ENCODE assay signal across 8 mouse cellular contexts in genomic region chr14:116925691-116926403, GRCm38 (mm10). TPM values are rescaled to one million over a fixed set of nuclear protein-coding genes. Genes with fewer than 3 reads are reported as not detected.
DNase-seq lines count a peak whose midpoint lies in the region; ATAC-seq and TF ChIP-seq lines count a peak whose summit lies in the region.

No protein-coding gene starts in this region.

- peaks cover 49% of the 10 kb centered on the region for H3K27me3 ChIP-seq in E14TG2a.4 (ENCODE audit: insufficient read depth, low read length)
- no peaks in the 10 kb centered on the region for H3K27me3 ChIP-seq in embryonic facial prominence, embryonic 13.5 days
- no peaks in the 10 kb centered on the region for H3K27me3 ChIP-seq in heart, embryonic 10.5 days (ENCODE audit: insufficient read depth, poor library complexity, severe bottlenecking)
- no peaks in the 10 kb centered on the region for H3K27me3 ChIP-seq in kidney, embryonic 15.5 days

- TF ChIP-seq CTCF in E14TG2a.4 (conservative IDR thresholded peaks at IDR 0.05; ENCODE audit: low read length) = no peak

- under 1% methylated on average over 58 of the region's 58 CpGs for WGBS in embryonic facial prominence, embryonic 13.5 days
- under 1% methylated on average over 58 of the region's 58 CpGs for WGBS in heart, embryonic 10.5 days
- under 1% methylated on average over 57 of the region's 58 CpGs for WGBS in kidney, embryonic 15.5 days

- peaks cover 5% of the 10 kb centered on the region for H3K9me3 ChIP-seq in E14TG2a.4 (ENCODE audit: low read length)
- no peaks in the 10 kb centered on the region for H3K9me3 ChIP-seq in embryonic facial prominence, embryonic 13.5 days
- H3K9me3 ChIP-seq in heart, embryonic 10.5 days = no peaks in the 10 kb centered on the region
- H3K9me3 ChIP-seq in kidney, embryonic 15.5 days (replicated peaks) = no peaks in the 10 kb centered on the region

- peak overlapping the region; percentile 98 for H3K27ac ChIP-seq in embryonic facial prominence, embryonic 13.5 days
- H3K27ac ChIP-seq in heart, embryonic 10.5 days = peak overlapping the region; percentile 94
- H3K27ac ChIP-seq in kidney, embryonic 15.5 days = peak overlapping the region; percentile 98

- peaks cover 14% of the 10 kb centered on the region for H3K4me1 ChIP-seq in E14TG2a.4 (replicated peaks; ENCODE audit: low read depth, low read length)
- peaks cover 22% of the 10 kb centered on the region for H3K4me1 ChIP-seq in embryonic facial prominence, embryonic 13.5 days
- H3K4me1 ChIP-seq in heart, embryonic 10.5 days = peaks cover 12% of the 10 kb centered on the region
- peaks cover 25% of the 10 kb centered on the region for H3K4me1 ChIP-seq in kidney, embryonic 15.5 days

- H3K36me3 ChIP-seq in E14TG2a.4 (ENCODE audit: insufficient read depth, low read length) = no peaks in the 10 kb centered on the region
- no peaks in the 10 kb centered on the region for H3K36me3 ChIP-seq in embryonic facial prominence, embryonic 13.5 days
- no peaks in the 10 kb centered on the region for H3K36me3 ChIP-seq in heart, embryonic 10.5 days
- H3K36me3 ChIP-seq in kidney, embryonic 15.5 days = no peaks in the 10 kb centered on the region

- peak; percentile 59 for DNase-seq in adrenal gland, postnatal 14 days
- DNase-seq in heart, embryonic 10.5 days (ENCODE audit: low spot score) = peak; percentile 82
- peak; percentile 14 for DNase-seq in lung, postnatal 10 days
- peak; percentile 73 for DNase-seq in retina, postnatal 1 day

- H3K9ac ChIP-seq in embryonic facial prominence, embryonic 13.5 days = peak overlapping the region; percentile 96
- H3K9ac ChIP-seq in kidney, embryonic 15.5 days = peak overlapping the region; percentile 93

- H3K4me2 ChIP-seq in embryonic facial prominence, embryonic 13.5 days = peak overlapping the region; percentile 74
- peak overlapping the region; percentile 83 for H3K4me2 ChIP-seq in kidney, embryonic 15.5 days

- peak overlapping the region; percentile 85 for H3K4me3 ChIP-seq in E14TG2a.4 (replicated peaks; ENCODE audit: low read length)
- peak overlapping the region; percentile 86 for H3K4me3 ChIP-seq in embryonic facial prominence, embryonic 13.5 days
- peak overlapping the region; percentile 82 for H3K4me3 ChIP-seq in heart, embryonic 10.5 days
- peak overlapping the region; percentile 80 for H3K4me3 ChIP-seq in kidney, embryonic 15.5 days (replicated peaks)

- peak; percentile 56 for ATAC-seq in embryonic facial prominence, embryonic 13.5 days (ENCODE audit: insufficient number of reproducible peaks, insufficient read depth, low FRiP score, low TSS enrichment, low read depth)
- ATAC-seq in kidney, embryonic 15.5 days (replicated peaks; ENCODE audit: low FRiP score) = peak; percentile 54
- no peak for ATAC-seq in inflammation-experienced regulatory T-cells, adult 6 months

RNA-seq across cellular contexts. Expression of gene Gpc6, which starts 0.7 kb away (rescaled TPM):
- 14.4 and 15.7 TPM in 2 replicates for total RNA-seq in adrenal gland, postnatal 14 days (2021)
- 57.2 and 57.7 TPM in 2 replicates for polyA plus RNA-seq in embryonic facial prominence, embryonic 13.5 days (2015; fragmentation: Nextera tagmentation; extraction: Ambion mirVana)
- 12.3 and 31.8 TPM in 2 replicates for polyA plus RNA-seq in heart, embryonic 10.5 days (2016; fragmentation: Nextera tagmentation; extraction: Ambion mirVana)
- 66.2 and 66.3 TPM in 2 replicates for polyA plus RNA-seq in kidney, embryonic 15.5 days (2015; fragmentation: Nextera tagmentation; extraction: Ambion mirVana)
- under 1 TPM in 1 of 3 experiments, not detected in 2; 0.17 TPM for polyA plus RNA-seq in inflammation-experienced regulatory T-cells, adult 6 months (2017; shearing (Covaris generic))

Comparison
In these comparisons a context has a peak if more than half of its experiments do, and no peak if none do; other contexts are left out.
1. DNase-seq: peak in every context shown above with its lines; median percentile 82 in heart, embryonic 10.5 days; 73 in retina, postnatal 1 day; 59 in adrenal gland, postnatal 14 days; 14 in lung, postnatal 10 days.
2. RNA of gene Gpc6, which starts 0.7 kb away (polyA plus RNA-seq): 66.2 to 66.3 TPM in kidney, embryonic 15.5 days, 57.2 to 57.7 TPM in embryonic facial prominence, embryonic 13.5 days and 12.3 to 31.8 TPM in heart, embryonic 10.5 days; 0.17 TPM in inflammation-experienced regulatory T-cells, adult 6 months; every median in the first group is over 10 times any median in the second.
3. Peak in every context shown above with its lines, with median percentiles within 50 percentile points of each other: H3K4me3 ChIP-seq and H3K27ac ChIP-seq.